Mouse (Mus musculus) stomach, embryonic 16.5 days (tissue): ENCODE measurements around the gene Slc26a8. TPM values are rescaled to one million over a fixed set of nuclear protein-coding genes. Genes with fewer than 3 reads are reported as not detected.

ENCODE experiments used
- ATAC-seq: fragments of 200-750 bp; cut with Nextera tagmentation; 2 replicates; pipeline ENCODE4 v1.8.0; 2017; ENCODE audit warnings: moderate number of reproducible peaks, moderate TSS enrichment; ENCODE audit not compliant: insufficient read depth, low FRiP score
- H3K27ac ChIP-seq: fragments of 300-500 bp; sonication (generic); 2 replicates; pipeline ENCODE4 v1.5.1; 2014; ENCODE audit warnings: low read length
- H3K27me3 ChIP-seq: fragments of 300-500 bp; sonication (generic); 2 replicates; pipeline ENCODE4 v1.6.1; 2014; ENCODE audit warnings: low read length, control low read depth, mixed read lengths; ENCODE audit not compliant: control insufficient read depth, insufficient read depth
- H3K36me3 ChIP-seq: fragments of 300-500 bp; sonication (generic); 2 replicates; pipeline ENCODE4 v1.6.1; 2014; ENCODE audit warnings: low read length; ENCODE audit not compliant: control insufficient read depth, insufficient read depth
- H3K4me1 ChIP-seq: fragments of 300-500 bp; sonication (generic); 2 replicates; pipeline ENCODE4 v1.6.1; 2014; ENCODE audit warnings: low read length, control low read depth, mixed read lengths; ENCODE audit not compliant: control insufficient read depth, insufficient read depth
- H3K4me2 ChIP-seq: fragments of 300-500 bp; sonication (generic); 2 replicates; pipeline ENCODE4 v1.6.1; 2014; ENCODE audit warnings: low read depth, low read length, mixed read lengths
- H3K4me3 ChIP-seq: fragments of 300-500 bp; sonication (generic); replicated peaks from 2 replicates; pipeline ENCODE4 v1.5.1; 2014; ENCODE audit warnings: mild to moderate bottlenecking, low read length
- H3K9ac ChIP-seq: fragments of 300-500 bp; sonication (generic); 2 replicates; pipeline ENCODE4 v1.6.1; 2014; ENCODE audit warnings: low read length
- H3K9me3 ChIP-seq: fragments of 300-500 bp; sonication (generic); replicated peaks from 2 replicates; pipeline ENCODE4 v1.6.1; 2016; ENCODE audit warnings: low read length, control low read depth; ENCODE audit not compliant: control insufficient read depth
- WGBS: fragments of 180-500 bp; shearing (Covaris S2); extraction: QIAGEN DNeasy Blood & Tissue Kit; methylation state at CpG from one replicate; pipeline ENCODE4 v1.1.7; 2014; 5-methylcytosine and 5-hydroxymethylcytosine counted together
- polyA plus RNA-seq: library from polyadenylated mRNA; unstranded; fragments of >200 nt; fragmentation: Nextera tagmentation; extraction: Ambion mirVana; gene quantifications from 2 replicates; pipeline ENCODE4 v1.2.1, GENCODE M21; 2015

Slc26a8 gene
- polyA plus RNA-seq, 1 experiment from 2014 or later: 0.46 TPM

- H3K4me1 ChIP-seq: peaks cover 17% of the 10 kb centered on the region
- WGBS: 41% methylated on average over 7 of the region's 7 CpGs
- H3K4me2 ChIP-seq: no peak overlapping the region
- H3K9me3 ChIP-seq: no peaks in the 10 kb centered on the region
- no peaks in the 10 kb centered on the region for H3K27me3 ChIP-seq
- no peak overlapping the region for H3K9ac ChIP-seq
- H3K4me3 ChIP-seq: no peak overlapping the region
- H3K36me3 ChIP-seq: peaks cover 18% of the 10 kb centered on the region; the same call in 1 of the 2 replicates
- ATAC-seq: no peak
- peak overlapping the region; percentile 49 for H3K27ac ChIP-seq
These were observed 26.0 kb upstream of the Slc26a8 start for GRCm38 (mm10) chr17:28715832-28716548.

- Histone ChIP-seq H3K9me3 (no peaks in the 10 kb centered on the region), H3K36me3 (peaks cover 18% of the 10 kb centered on the region; the same call in 1 of the 2 replicates), H3K27ac (no peak overlapping the region), H3K27me3 (no peaks in the 10 kb centered on the region), H3K4me1 (peaks cover 14% of the 10 kb centered on the region), H3K4me3 (no peak overlapping the region), H3K4me2 (no peak overlapping the region), H3K9ac (no peak overlapping the region)
- ATAC-seq: no peak
- 95% methylated on average over 3 of the region's 3 CpGs for WGBS
These were observed 24.0 kb upstream of the Slc26a8 start for GRCm38 (mm10) chr17:28714006-28714405.

- 63% methylated on average over 6 of the region's 6 CpGs for WGBS
- Histone ChIP-seq H3K36me3 (peaks cover 18% of the 10 kb centered on the region; the same call in 1 of the 2 replicates), H3K27ac (no peak overlapping the region), H3K4me3 (no peak overlapping the region), H3K9ac (no peak overlapping the region), H3K27me3 (no peaks in the 10 kb centered on the region), H3K9me3 (no peaks in the 10 kb centered on the region), H3K4me2 (no peak overlapping the region), H3K4me1 (peaks cover 17% of the 10 kb centered on the region)
- no peak for ATAC-seq
These were observed 22.3 kb upstream of the Slc26a8 start for GRCm38 (mm10) chr17:28712305-28712704.

- no peaks in the 10 kb centered on the region for H3K27me3 ChIP-seq
- H3K9me3 ChIP-seq: no peaks in the 10 kb centered on the region
- WGBS: 91% methylated on average over 6 of the region's 6 CpGs
- peaks cover 18% of the 10 kb centered on the region; the same call in 1 of the 2 replicates for H3K36me3 ChIP-seq
- H3K9ac ChIP-seq: no peak overlapping the region
- no peak overlapping the region for H3K4me2 ChIP-seq
- no peak overlapping the region for H3K4me3 ChIP-seq
- no peak for ATAC-seq
- no peak overlapping the region for H3K27ac ChIP-seq
- peaks cover 13% of the 10 kb centered on the region for H3K4me1 ChIP-seq
These were observed 21.2 kb upstream of the Slc26a8 start for GRCm38 (mm10) chr17:28711237-28711636.

- peaks cover 13% of the 10 kb centered on the region; the same call in 1 of the 2 replicates for H3K36me3 ChIP-seq
- H3K4me2 ChIP-seq: no peak overlapping the region
- H3K4me1 ChIP-seq: peaks cover 12% of the 10 kb centered on the region
- ATAC-seq: no peak
- no peak overlapping the region for H3K27ac ChIP-seq
- H3K9ac ChIP-seq: no peak overlapping the region
- H3K4me3 ChIP-seq: no peak overlapping the region
- WGBS: 85% methylated on average over 8 of the region's 8 CpGs
- H3K27me3 ChIP-seq: no peaks in the 10 kb centered on the region
- H3K9me3 ChIP-seq: no peaks in the 10 kb centered on the region
These were observed 20.3 kb upstream of the Slc26a8 start for GRCm38 (mm10) chr17:28710291-28710688.

GRCm38 (mm10) chr17:28709552-28710290, 19.7 kb upstream of the Slc26a8 start:
- peaks cover 12% of the 10 kb centered on the region for H3K4me1 ChIP-seq
- H3K4me2 ChIP-seq: no peak overlapping the region
- no peaks in the 10 kb centered on the region for H3K27me3 ChIP-seq
- H3K9ac ChIP-seq: no peak overlapping the region
- H3K27ac ChIP-seq: peak overlapping the region; percentile 7; the same call in 1 of the 2 replicates
- no peaks in the 10 kb centered on the region for H3K9me3 ChIP-seq
- WGBS: 58% methylated on average over 8 of the region's 8 CpGs
- H3K4me3 ChIP-seq: no peak overlapping the region
- ATAC-seq: no peak
- peaks cover 9% of the 10 kb centered on the region; the same call in 1 of the 2 replicates for H3K36me3 ChIP-seq

GRCm38 (mm10) chr17:28708989-28709388, 19.0 kb upstream of the Slc26a8 start:
- Histone ChIP-seq H3K27ac (no peak overlapping the region), H3K36me3 (peaks cover 4% of the 10 kb centered on the region; the same call in 1 of the 2 replicates), H3K4me3 (no peak overlapping the region), H3K4me1 (peaks cover 12% of the 10 kb centered on the region), H3K9me3 (no peaks in the 10 kb centered on the region), H3K27me3 (no peaks in the 10 kb centered on the region), H3K9ac (no peak overlapping the region), H3K4me2 (no peak overlapping the region)
- no peak for ATAC-seq
- WGBS: 23% methylated on average over 2 of the region's 2 CpGs

- Histone ChIP-seq H3K27ac (no peak overlapping the region), H3K9ac (no peak overlapping the region), H3K4me2 (no peak overlapping the region), H3K36me3 (no peaks in the 10 kb centered on the region), H3K4me1 (peaks cover 13% of the 10 kb centered on the region), H3K27me3 (no peaks in the 10 kb centered on the region), H3K9me3 (no peaks in the 10 kb centered on the region), H3K4me3 (no peak overlapping the region)
- no peak for ATAC-seq
- WGBS: 74% methylated on average over 2 of the region's 2 CpGs
These were observed 17.8 kb upstream of the Slc26a8 start for GRCm38 (mm10) chr17:28707816-28708215.

- Histone ChIP-seq H3K9ac (no peak overlapping the region), H3K4me3 (no peak overlapping the region), H3K4me2 (no peak overlapping the region), H3K9me3 (no peaks in the 10 kb centered on the region), H3K27ac (no peak overlapping the region), H3K36me3 (no peaks in the 10 kb centered on the region), H3K4me1 (peaks cover 17% of the 10 kb centered on the region), H3K27me3 (no peaks in the 10 kb centered on the region)
- WGBS: 75% methylated on average over 3 of the region's 3 CpGs
- no peak for ATAC-seq
These were observed 17.1 kb upstream of the Slc26a8 start for GRCm38 (mm10) chr17:28707136-28707627.
